Comparison of ENCODE assay signal across 8 mouse cellular contexts in genomic region chr1:178600851-178601569, GRCm38 (mm10).
A peak's percentile ranks its signal among the peaks of the same experiment; 100 is the strongest.
DNase-seq lines count a peak whose midpoint lies in the region; ATAC-seq lines count a peak whose summit lies in the region.

No protein-coding gene starts in this region.

- no peak overlapping the region for H3K4me2 ChIP-seq in limb, embryonic 12.5 days
- H3K4me2 ChIP-seq in liver, embryonic 12.5 days: no peak overlapping the region

- H3K4me3 ChIP-seq in limb, embryonic 12.5 days (replicated peaks): no peak overlapping the region
- H3K4me3 ChIP-seq in limb, embryonic 10.5 days: no peak overlapping the region
- no peak overlapping the region for H3K4me3 ChIP-seq in liver, embryonic 12.5 days

- peaks cover 16% of the 10 kb centered on the region; the same call in 1 of the 2 replicates for H3K4me1 ChIP-seq in limb, embryonic 12.5 days (replicated peaks)
- peaks cover 24% of the 10 kb centered on the region for H3K4me1 ChIP-seq in limb, embryonic 10.5 days
- H3K4me1 ChIP-seq in liver, embryonic 12.5 days: no peaks in the 10 kb centered on the region

- H3K9ac ChIP-seq in limb, embryonic 12.5 days (replicated peaks): no peak overlapping the region
- H3K9ac ChIP-seq in liver, embryonic 12.5 days: no peak overlapping the region

- WGBS in limb, embryonic 12.5 days: 79% methylated on average over 15 of the region's 15 CpGs
- WGBS in limb, embryonic 10.5 days: 80% methylated on average over 15 of the region's 15 CpGs
- 76% methylated on average over 15 of the region's 15 CpGs for WGBS in liver, embryonic 12.5 days (ENCODE audit: insufficient replicate concordance)

- peaks cover 17% of the 10 kb centered on the region; the same call in 1 of the 2 replicates for H3K36me3 ChIP-seq in limb, embryonic 12.5 days
- H3K36me3 ChIP-seq in limb, embryonic 10.5 days: peaks cover 45% of the 10 kb centered on the region
- H3K36me3 ChIP-seq in liver, embryonic 12.5 days: no peaks in the 10 kb centered on the region

- no peak overlapping the region for H3K27ac ChIP-seq in limb, embryonic 12.5 days
- no peak overlapping the region for H3K27ac ChIP-seq in limb, embryonic 10.5 days
- H3K27ac ChIP-seq in liver, embryonic 12.5 days: no peak overlapping the region

- ATAC-seq in limb, embryonic 12.5 days (ENCODE audit: insufficient number of reproducible peaks, insufficient read depth, low FRiP score, low TSS enrichment, low read depth): peak; percentile 57; the same call in 1 of the 2 replicates
- no peak for ATAC-seq in liver, embryonic 12.5 days

- 0 out of 2 replicates have a peak, but pooled peaks cover 4% of the 10 kb centered on the region for H3K9me3 ChIP-seq in limb, embryonic 12.5 days
- no peaks in the 10 kb centered on the region for H3K9me3 ChIP-seq in limb, embryonic 10.5 days (replicated peaks)
- H3K9me3 ChIP-seq in liver, embryonic 12.5 days (replicated peaks): no peaks in the 10 kb centered on the region

- DNase-seq in limb, embryonic 10.5 days (ENCODE audit: low spot score): no peak
- peak; percentile 10 to 13 for DNase-seq in adrenal gland, postnatal 36 days
- DNase-seq in heart, postnatal 4 days: peak; percentile 19
- DNase-seq in lung, postnatal 36 days: peak; percentile 49
- no peak for DNase-seq in retina, embryonic 14.5 days (ENCODE audit: low spot score)
- no peak for DNase-seq in thymus, postnatal 36 days

- no peaks in the 10 kb centered on the region for H3K27me3 ChIP-seq in limb, embryonic 12.5 days
- no peaks in the 10 kb centered on the region for H3K27me3 ChIP-seq in limb, embryonic 10.5 days (ENCODE audit: low read depth, poor library complexity, severe bottlenecking)
- H3K27me3 ChIP-seq in liver, embryonic 12.5 days (replicated peaks): no peaks in the 10 kb centered on the region

Comparison
In these comparisons a context has a peak if more than half of its experiments do, and no peak if none do; other contexts are left out.
1. DNase-seq: peak in adrenal gland, postnatal 36 days (2 of 2), heart, postnatal 4 days (single experiment) and lung, postnatal 36 days (single experiment); none in limb, embryonic 10.5 days (single experiment), retina, embryonic 14.5 days (single experiment) and thymus, postnatal 36 days (0 of 2).